Mouse (Mus musculus): ENCODE results near the gene Gcnt4.

DNA sequence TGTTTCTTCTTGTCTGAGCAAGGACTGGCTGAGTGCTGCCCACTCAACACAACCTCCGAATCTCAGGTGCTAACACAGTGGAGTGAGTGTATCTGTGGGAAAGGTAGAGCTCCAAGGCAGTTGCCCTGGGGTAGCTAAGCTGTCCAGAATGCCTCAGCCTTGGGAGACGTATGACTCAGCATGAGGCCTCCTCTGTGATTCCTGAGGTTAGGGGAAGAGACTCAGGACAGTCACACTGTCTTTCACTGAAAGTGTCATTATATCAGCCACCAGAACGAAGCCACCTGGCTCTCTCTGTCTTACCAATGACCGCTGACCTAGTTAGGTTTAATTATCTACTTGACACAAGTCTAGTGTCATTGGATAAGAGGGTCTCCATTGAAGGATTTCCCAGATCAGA lies 46.6 kb downstream of the Gcnt4 start:
- TF ChIP-seq CTCF (IDR thresholded peaks at IDR 0.05; ENCODE audit: borderline replicate concordance, insufficient read depth, low read depth, low read length) (no peak), POLR2A (IDR thresholded peaks at IDR 0.05; ENCODE audit: borderline replicate concordance, insufficient read depth, low read length) (no peak)

All from cerebellum, adult 2 months (tissue).